Mouse (Mus musculus) left cerebral cortex, postnatal 10 days (tissue): Measurements from ENCODE around the gene Esrrg. TPM values are rescaled to one million over a fixed set of nuclear protein-coding genes. Genes with fewer than 3 reads are reported as not detected.

Experiments used
- DNase-seq, 2 experiments: peaks; one replicate each; pipeline ENCODE4 v3.0.0; 2021 to 2022; ENCODE audit warnings: low spot score in 2 of 2, mixed read lengths in 1 of 2; ENCODE audit errors: extremely low spot score in 1 of 2
- intact Hi-C: fragments of 180-260 bp; cut with DNase I; formaldehyde crosslinking; loops from one replicate; pipeline ENCODE4 v1.15.1; 2025
- total RNA-seq, 2 experiments: library from RNA; stranded (reverse); gene quantifications; 2 replicates each; pipeline ENCODE4 v1.2.3; 2021

The Esrrg gene
- 10 to 100 TPM; 20.8 to 22.8 TPM for total RNA-seq

DNA sequence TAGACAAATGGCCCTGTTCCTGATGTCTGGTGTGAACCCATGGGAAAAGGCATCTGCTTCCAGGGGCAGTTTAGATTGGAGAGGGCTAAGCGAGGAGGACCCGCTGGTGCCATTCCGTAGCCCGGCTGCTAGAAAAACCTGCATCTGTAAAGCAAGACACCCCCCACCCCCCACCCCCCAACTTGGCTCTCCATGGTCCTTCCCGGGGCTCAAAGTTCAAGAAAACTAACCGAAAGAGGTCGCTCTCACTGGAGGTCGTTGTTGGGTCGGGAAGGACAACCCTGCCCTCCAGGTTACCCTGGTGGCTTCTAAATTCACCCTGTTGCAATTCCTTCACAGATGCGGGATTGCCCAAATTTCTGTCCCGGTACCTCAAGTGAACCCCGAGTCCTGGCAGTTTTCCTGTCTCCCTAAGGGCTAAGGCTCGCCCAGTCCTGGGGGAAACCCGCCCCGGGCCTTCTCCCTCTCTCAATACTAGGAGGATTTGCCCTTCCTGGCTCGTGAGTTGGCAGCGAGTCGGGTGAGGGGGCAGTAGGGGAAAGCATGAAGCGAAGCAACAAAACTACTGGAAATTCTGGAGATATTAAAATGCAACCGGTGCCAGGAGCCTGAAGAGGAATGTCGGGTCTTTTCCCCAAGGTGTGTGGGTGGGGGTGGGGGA lies at the start of gene Esrrg:
Gene Esrrg (plus strand): TSS at position 531 of the 661 bp plus-strand sequence.
- intact Hi-C loops = no loop called here

GRCm38 (mm10) chr1:187583982-187584381 lies 24.6 kb upstream of the Esrrg start:
- intact Hi-C loops = no loop called here
- no peak for DNase-seq

More for the DNA sequence above, at the start of gene Esrrg:
- peak in 1 of 2 experiments; percentile 38 for DNase-seq

GRCm38 (mm10) chr1:187586541-187587075 lies 22.0 kb upstream of the Esrrg start:
- intact Hi-C loops = no loop called here
- DNase-seq = no peak

DNA sequence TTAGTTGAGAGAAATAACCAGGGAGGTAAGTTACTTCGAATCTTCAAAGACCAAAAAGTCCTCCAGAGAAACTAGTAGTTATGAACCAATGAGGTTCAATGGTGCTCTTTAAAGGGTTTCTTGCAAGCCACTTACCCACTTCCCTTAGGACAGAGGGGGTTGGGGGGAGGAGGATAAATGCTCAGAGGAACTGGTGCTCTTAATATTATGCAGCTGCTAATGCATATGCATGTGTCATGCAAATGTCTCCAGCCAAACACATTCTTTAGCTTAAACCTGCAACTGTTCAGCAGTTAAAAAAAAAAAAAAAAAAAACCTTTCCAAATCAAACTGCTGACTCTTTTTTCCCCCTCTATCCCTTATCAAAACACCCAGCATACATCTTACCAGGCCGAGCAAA lies 5.6 kb upstream of the Esrrg start:
- DNase-seq = no peak
- intact Hi-C loops = no loop called here

GRCm38 (mm10) chr1:187604063-187604484 lies 4.5 kb upstream of the Esrrg start:
- no peak for DNase-seq
- intact Hi-C loops = no loop called here

GRCm38 (mm10) chr1:187604691-187605310 lies 3.8 kb upstream of the Esrrg start:
- no peak for DNase-seq
- intact Hi-C loops = no loop called here

DNA sequence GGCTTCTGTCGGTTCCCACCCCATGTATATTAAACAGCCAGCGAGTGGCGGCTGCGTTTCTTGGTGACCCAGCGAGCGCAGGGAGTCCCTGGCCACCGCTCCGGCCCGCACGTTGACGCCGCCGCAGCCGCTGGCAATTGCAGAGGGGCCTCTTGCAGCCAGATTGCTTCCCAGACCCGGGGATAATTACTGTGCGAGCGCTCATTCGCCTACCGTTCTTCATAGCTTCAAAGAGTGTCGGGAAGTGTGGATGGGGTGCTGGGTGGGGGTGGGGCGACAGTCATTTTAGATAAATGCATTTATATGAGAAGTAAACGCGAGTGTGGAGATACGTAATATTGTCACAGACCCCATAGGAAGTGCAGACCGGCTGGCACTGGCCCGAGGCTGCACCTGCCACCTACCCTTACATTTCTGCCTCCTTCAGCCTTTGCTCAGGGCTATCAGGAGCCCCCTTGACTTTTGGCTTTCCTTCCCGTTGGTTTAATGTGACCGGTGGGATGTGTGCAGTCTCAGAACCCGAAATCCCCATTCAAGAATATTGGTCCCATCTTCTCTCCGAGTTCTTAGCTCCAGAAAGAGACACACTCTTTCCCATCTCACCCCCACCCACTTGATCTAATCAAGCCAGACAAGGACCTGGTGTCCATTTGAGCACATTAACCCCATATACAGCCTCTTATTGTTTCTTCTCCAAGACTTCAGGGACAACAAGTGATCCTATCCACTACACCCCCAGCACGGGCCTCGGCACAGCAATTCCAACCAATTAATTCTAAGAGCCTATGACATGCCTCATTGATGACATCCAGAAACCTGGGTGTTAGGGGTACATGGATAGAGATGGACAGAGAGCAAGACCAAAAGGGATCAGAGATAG lies 3.0 kb upstream of the Esrrg start:
- no peak for DNase-seq
- intact Hi-C loops = no loop called here

DNA sequence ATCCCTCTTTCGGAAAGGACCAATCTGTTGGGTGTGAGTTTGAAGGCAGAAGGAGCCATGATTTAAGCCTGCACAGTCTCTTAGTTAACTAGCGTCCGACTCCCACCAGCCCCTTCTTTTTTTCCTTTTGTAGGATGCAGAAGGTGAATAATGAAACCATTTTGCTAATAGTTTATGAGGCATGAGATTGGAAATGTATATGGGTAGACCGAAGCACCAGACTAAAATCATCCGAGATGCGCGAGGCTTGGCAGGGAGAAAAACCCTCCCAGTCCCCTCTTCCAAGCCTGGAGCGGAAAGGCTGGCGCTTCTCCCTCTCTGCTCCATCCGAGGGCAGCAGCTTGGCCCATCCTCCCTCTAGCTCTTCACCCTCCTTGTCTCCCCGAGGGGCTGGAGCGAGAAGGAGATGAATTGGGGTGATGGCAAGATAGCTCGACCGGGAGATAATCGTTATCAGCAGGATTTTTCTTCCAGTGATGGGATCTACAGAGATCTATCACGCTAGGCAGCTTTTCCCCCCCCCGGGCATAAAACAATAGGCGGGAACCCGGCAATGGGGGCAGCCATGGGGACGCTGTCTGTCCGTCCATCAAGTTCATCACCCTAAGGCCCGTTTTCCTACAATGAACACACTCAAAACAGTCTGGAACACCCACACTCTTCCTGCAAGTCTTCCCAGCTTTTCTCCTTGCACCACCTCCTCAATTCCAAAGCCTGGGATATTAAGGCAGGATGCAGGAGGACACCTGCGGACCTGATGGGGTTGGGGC lies 2.1 kb upstream of the Esrrg start:
- intact Hi-C loops = no loop called here
- DNase-seq = no peak

GRCm38 (mm10) chr1:187607065-187608047 lies 1.2 kb upstream of the Esrrg start:
- DNase-seq = peak in 1 of 2 experiments; percentile 26
- intact Hi-C loops = no loop called here

DNA sequence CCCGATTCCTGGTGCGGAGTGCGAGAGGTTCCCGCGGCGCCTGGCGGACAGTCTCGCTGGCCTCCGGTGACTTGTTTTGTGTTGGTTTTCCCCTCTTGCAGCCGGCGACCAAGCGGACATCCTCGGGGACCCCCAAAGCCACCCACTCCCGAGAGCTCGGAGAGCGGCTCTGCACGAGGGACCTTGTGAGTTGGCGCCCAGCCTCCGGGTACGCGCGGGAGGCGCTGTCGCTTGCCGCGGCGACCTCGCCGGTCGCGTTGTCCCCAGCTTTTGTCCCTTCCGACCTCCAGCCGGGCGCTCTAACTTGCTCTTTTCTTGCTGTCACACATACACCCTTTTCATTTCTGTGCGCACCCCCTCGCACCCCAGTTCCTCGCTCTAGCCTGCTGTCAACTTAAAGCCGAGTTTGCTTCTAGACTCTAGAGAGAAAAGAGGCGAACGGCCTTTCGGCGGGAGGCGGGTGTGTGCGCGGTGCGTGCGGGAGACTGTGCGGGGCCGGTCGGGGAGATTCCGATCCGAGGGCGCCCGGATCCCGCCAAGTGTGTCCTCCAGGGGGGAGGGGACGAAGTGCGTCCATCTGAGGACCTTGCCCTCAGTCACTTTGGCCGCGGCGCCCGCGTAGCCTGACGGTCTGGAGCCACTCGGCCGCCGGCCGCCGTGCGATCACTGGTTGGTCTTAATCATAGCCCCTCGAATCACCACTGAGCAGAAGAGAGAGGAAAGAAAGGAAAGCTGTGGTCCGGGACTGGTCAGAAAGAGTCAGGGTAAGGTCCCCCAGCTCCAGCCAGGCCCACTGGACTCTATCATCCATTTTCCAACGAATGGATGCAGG lies 646 bp downstream of the Esrrg start:
- DNase-seq = peak in 1 of 2 experiments; percentile 45
- intact Hi-C loops = no loop called here

DNA sequence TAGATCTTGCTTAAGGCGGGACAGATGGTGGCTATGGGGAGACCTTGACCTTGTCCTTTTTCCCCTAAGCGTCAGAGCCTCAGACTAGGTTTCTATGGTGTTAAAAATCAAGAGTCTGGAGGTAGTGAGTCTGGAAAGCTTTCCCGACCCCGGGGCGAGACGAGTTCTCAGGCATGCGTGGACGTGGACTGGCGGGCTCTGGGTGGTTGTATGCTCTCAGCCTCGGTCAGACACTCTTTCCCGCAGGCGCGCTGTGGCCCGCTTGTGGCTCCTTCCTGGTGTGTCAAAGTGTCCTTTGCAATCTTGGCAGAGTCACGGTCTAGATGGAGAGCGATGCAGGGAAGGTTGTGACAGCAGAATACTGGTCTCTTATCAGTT lies 1.3 kb downstream of the Esrrg start:
- intact Hi-C loops = no loop called here
- peak in 1 of 2 experiments; percentile 26 for DNase-seq

GRCm38 (mm10) chr1:187610336-187610948 lies 1.9 kb downstream of the Esrrg start:
- no peak for DNase-seq
- intact Hi-C loops = no loop called here

GRCm38 (mm10) chr1:187611925-187612324 lies 3.3 kb downstream of the Esrrg start:
- DNase-seq = no peak
- intact Hi-C loops = no loop called here

- DNase-seq = no peak
- intact Hi-C loops = no loop called here
Measured at GRCm38 (mm10) chr1:187613277-187613676, 4.7 kb downstream of the Esrrg start.

DNA sequence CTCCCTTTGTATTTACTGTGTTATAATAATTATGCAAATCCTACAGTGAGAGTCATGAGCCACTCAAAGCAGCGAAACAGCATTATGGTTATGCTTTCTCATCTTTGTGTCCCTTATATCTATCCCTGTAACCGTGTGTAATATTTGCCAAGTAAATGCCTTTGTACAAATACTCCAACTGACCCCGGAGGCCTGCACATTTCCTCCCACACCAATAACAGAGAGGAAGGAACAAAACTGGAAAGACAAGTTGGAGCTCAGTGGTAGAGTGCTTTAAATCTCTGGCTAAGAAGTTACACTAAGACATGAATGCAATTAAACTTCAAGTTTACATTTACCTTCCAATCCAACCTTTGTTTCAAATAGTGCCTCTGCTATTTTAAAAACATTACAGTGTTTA lies 15.4 kb downstream of the Esrrg start:
- no peak for DNase-seq
- intact Hi-C loops = no loop called here

DNA sequence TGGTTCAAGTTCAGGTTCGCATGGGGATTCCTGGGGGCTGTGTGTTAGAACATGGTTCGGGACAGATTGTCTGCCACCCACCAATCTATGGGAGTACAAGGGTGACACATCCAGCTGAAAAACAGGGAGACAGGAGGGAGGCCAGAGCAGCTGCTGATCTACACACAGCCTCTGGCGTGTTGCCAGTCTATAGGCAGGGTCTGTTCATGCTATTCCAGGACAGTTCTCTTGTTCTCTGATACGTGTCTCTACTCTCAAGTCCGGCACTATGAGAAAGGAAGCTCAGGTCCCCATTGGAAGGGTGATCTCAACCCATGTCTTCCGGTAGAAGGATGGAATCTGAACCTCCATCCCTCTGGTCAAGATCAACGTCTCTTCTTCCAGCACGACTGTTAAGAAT lies 21.8 kb downstream of the Esrrg start:
- no peak for DNase-seq
- intact Hi-C loops = no loop called here
